ENCODE assay signal across 8 mouse cellular contexts in genomic region chr11:64968507-64968906, GRCm38 (mm10). TPM values are rescaled to one million over a fixed set of nuclear protein-coding genes. Genes with fewer than 3 reads are reported as not detected.
A peak's percentile ranks its signal among the peaks of the same experiment; 100 is the strongest.
DNase-seq lines count a peak whose midpoint lies in the region; ATAC-seq and TF ChIP-seq lines count a peak whose summit lies in the region.

No protein-coding gene starts in this region.

- H3K9ac ChIP-seq in CH12.LX (ENCODE audit: insufficient read depth, low read depth): no peak overlapping the region
- H3K9ac ChIP-seq in kidney, embryonic 16.5 days (replicated peaks; ENCODE audit: low read length): no peak overlapping the region
- H3K9ac ChIP-seq in limb, embryonic 15.5 days: no peak overlapping the region
- no peak overlapping the region for H3K9ac ChIP-seq in midbrain, postnatal 0 days (replicated peaks; ENCODE audit: low read length, poor library complexity, severe bottlenecking)

- no peak overlapping the region for H3K4me3 ChIP-seq in CH12.LX (replicated peaks in 1 of 3; ENCODE audit: low read depth in 2 of 3, low read length in 2 of 3, poor library complexity in 1 of 3)
- H3K4me3 ChIP-seq in bone marrow, adult 2 months (replicated peaks; ENCODE audit: control insufficient read depth, low read depth, low read length): no peak overlapping the region
- H3K4me3 ChIP-seq in heart, embryonic 10.5 days: no peak overlapping the region
- no peak overlapping the region for H3K4me3 ChIP-seq in kidney, embryonic 16.5 days (ENCODE audit: low read length)
- no peak overlapping the region for H3K4me3 ChIP-seq in limb, embryonic 15.5 days
- no peak overlapping the region for H3K4me3 ChIP-seq in midbrain, postnatal 0 days (ENCODE audit: low read depth, low read length)

- no peaks in the 10 kb centered on the region for H3K4me1 ChIP-seq in CH12.LX (ENCODE audit: control insufficient read depth in 1 of 2, insufficient read depth in 2 of 2)
- H3K4me1 ChIP-seq in bone marrow, adult 2 months (ENCODE audit: control insufficient read depth, insufficient read depth, low read length): no peaks in the 10 kb centered on the region
- no peaks in the 10 kb centered on the region for H3K4me1 ChIP-seq in heart, embryonic 10.5 days
- H3K4me1 ChIP-seq in kidney, embryonic 16.5 days (ENCODE audit: insufficient read depth, low read length): no peaks in the 10 kb centered on the region
- peaks cover 15% of the 10 kb centered on the region; the same call in 1 of the 2 replicates for H3K4me1 ChIP-seq in limb, embryonic 15.5 days
- no peaks in the 10 kb centered on the region for H3K4me1 ChIP-seq in midbrain, postnatal 0 days (ENCODE audit: insufficient read depth, low read length)

- H3K9me3 ChIP-seq in CH12.LX (replicated peaks; ENCODE audit: low read length): no peaks in the 10 kb centered on the region
- no peaks in the 10 kb centered on the region for H3K9me3 ChIP-seq in heart, embryonic 10.5 days
- no peaks in the 10 kb centered on the region for H3K9me3 ChIP-seq in kidney, embryonic 16.5 days (ENCODE audit: low read length)
- no peaks in the 10 kb centered on the region for H3K9me3 ChIP-seq in limb, embryonic 15.5 days
- H3K9me3 ChIP-seq in midbrain, postnatal 0 days (ENCODE audit: low read length): no peaks in the 10 kb centered on the region

- TF ChIP-seq RAD21 in CH12.LX (IDR thresholded peaks at IDR 0.05; ENCODE audit: low read depth, low read length): peak; percentile 97

- TF ChIP-seq CTCF in CH12.LX (conservative IDR thresholded peaks at IDR 0.05 in 1 of 2, IDR thresholded peaks at IDR 0.05 in 1 of 2; ENCODE audit: low read depth in 2 of 2, low read length in 2 of 2): peak; percentile 79 to 93
- TF ChIP-seq CTCF in bone marrow, adult 2 months (IDR thresholded peaks at IDR 0.05; ENCODE audit: control insufficient read depth, insufficient read depth, low read length): 0 out of 2 replicates have a peak, but pooled peaks have one; percentile 32
- peak; percentile 98 for TF ChIP-seq CTCF in midbrain, postnatal 0 days (IDR thresholded peaks at IDR 0.05)

- peak; percentile 62 for DNase-seq in CH12.LX (ENCODE audit: extremely low read depth)
- DNase-seq in heart, embryonic 10.5 days (ENCODE audit: low spot score): peak; percentile 84
- peak; percentile 92 for DNase-seq in midbrain, postnatal 0 days (ENCODE audit: low spot score)
- peak; percentile 78 for DNase-seq in testis, postnatal 10 days (ENCODE audit: low spot score)

- no peak overlapping the region for H3K27ac ChIP-seq in CH12.LX (ENCODE audit: insufficient read depth, low read depth)
- H3K27ac ChIP-seq in bone marrow, adult 2 months (ENCODE audit: control insufficient read depth, insufficient read depth, low read depth, low read length, poor library complexity): no peak overlapping the region
- no peak overlapping the region for H3K27ac ChIP-seq in heart, embryonic 10.5 days
- H3K27ac ChIP-seq in kidney, embryonic 16.5 days (ENCODE audit: low read length): no peak overlapping the region
- no peak overlapping the region for H3K27ac ChIP-seq in limb, embryonic 15.5 days
- no peak overlapping the region for H3K27ac ChIP-seq in midbrain, postnatal 0 days (ENCODE audit: low read depth, low read length)

- no peaks in the 10 kb centered on the region for H3K36me3 ChIP-seq in CH12.LX (replicated peaks in 1 of 2; ENCODE audit: control insufficient read depth in 1 of 2, insufficient read depth in 1 of 2, low read length in 1 of 2)
- H3K36me3 ChIP-seq in heart, embryonic 10.5 days: no peaks in the 10 kb centered on the region
- no peaks in the 10 kb centered on the region for H3K36me3 ChIP-seq in kidney, embryonic 16.5 days (ENCODE audit: insufficient read depth, low read length)
- no peaks in the 10 kb centered on the region for H3K36me3 ChIP-seq in limb, embryonic 15.5 days
- H3K36me3 ChIP-seq in midbrain, postnatal 0 days (ENCODE audit: insufficient read depth, low read length): no peaks in the 10 kb centered on the region

- no peaks in the 10 kb centered on the region for H3K79me2 ChIP-seq in CH12.LX (replicated peaks; ENCODE audit: control insufficient read depth, extremely low read depth, insufficient read depth, poor library complexity, severe bottlenecking)

- peak; percentile 75 for ATAC-seq in erythroblast, adult 5-6 weeks (replicated peaks; ENCODE audit: low FRiP score, poor library complexity, severe bottlenecking)
- ATAC-seq in kidney, embryonic 16.5 days (ENCODE audit: low FRiP score, low TSS enrichment): peak; percentile 76
- ATAC-seq in limb, embryonic 15.5 days (ENCODE audit: insufficient number of reproducible peaks, low FRiP score, low TSS enrichment, low read depth): peak; percentile 72
- ATAC-seq in midbrain, postnatal 0 days (ENCODE audit: low FRiP score): peak; percentile 78

- no peak overlapping the region for H3K4me2 ChIP-seq in CH12.LX (ENCODE audit: insufficient read depth, low read depth, poor library complexity, severe bottlenecking)
- H3K4me2 ChIP-seq in kidney, embryonic 16.5 days (replicated peaks; ENCODE audit: low read depth, low read length): no peak overlapping the region
- no peak overlapping the region for H3K4me2 ChIP-seq in limb, embryonic 15.5 days
- no peak overlapping the region for H3K4me2 ChIP-seq in midbrain, postnatal 0 days (ENCODE audit: low read depth, low read length, poor library complexity, severe bottlenecking)

- dilution Hi-C loops in CH12.LX (cut with MboI; ENCODE audit: extremely low pct_ligation_motif_present, extremely low pct_unique_long_range_greater_than_20kb, low sequenced_read_pairs): no loop called here

- in situ Hi-C loops in CH12.LX (cut with MboI; ENCODE audit: low pct_ligation_motif_present, low pct_unique_long_range_greater_than_20kb, low sequenced_read_pairs): no loop called here

- WGBS in bone marrow, adult 2 months: 9% methylated on average over 3 of the region's 3 CpGs
- WGBS in heart, embryonic 10.5 days: 20% methylated on average over 3 of the region's 3 CpGs
- WGBS in kidney, embryonic 16.5 days: 4% methylated on average over 3 of the region's 3 CpGs
- 5% methylated on average over 3 of the region's 3 CpGs for WGBS in limb, embryonic 15.5 days
- WGBS in midbrain, postnatal 0 days: 4% methylated on average over 3 of the region's 3 CpGs

- TF ChIP-seq POLR2A in CH12.LX (IDR thresholded peaks at IDR 0.05; ENCODE audit: low read depth, low read length): no peak
- TF ChIP-seq POLR2A in bone marrow, adult 2 months (IDR thresholded peaks at IDR 0.05; ENCODE audit: borderline replicate concordance, control insufficient read depth, low read depth, low read length): no peak

- TF ChIP-seq EP300 in CH12.LX (IDR thresholded peaks at IDR 0.05; ENCODE audit: low read length): no peak

- H3K27me3 ChIP-seq in CH12.LX (replicated peaks): peaks cover 34% of the 10 kb centered on the region
- H3K27me3 ChIP-seq in heart, embryonic 10.5 days (ENCODE audit: insufficient read depth, poor library complexity, severe bottlenecking): peaks cover 35% of the 10 kb centered on the region; the same call in 1 of the 2 replicates
- no peaks in the 10 kb centered on the region; the same call in 1 of the 2 replicates for H3K27me3 ChIP-seq in kidney, embryonic 16.5 days (ENCODE audit: insufficient read depth, low read length)
- peaks cover 11% of the 10 kb centered on the region for H3K27me3 ChIP-seq in limb, embryonic 15.5 days
- H3K27me3 ChIP-seq in midbrain, postnatal 0 days (ENCODE audit: insufficient read depth, low read length): peaks cover 10% of the 10 kb centered on the region; the same call in 1 of the 2 replicates

TF ChIP-seq in CH12.LX, 34 proteins besides CTCF, POLR2A, EP300 and RAD21:
- TF ChIP-seq POLR2AphosphoS2 (IDR thresholded peaks at IDR 0.05; ENCODE audit: low read depth, low read length) (no peak), BHLHE40 (IDR thresholded peaks at IDR 0.05; ENCODE audit: low read depth, low read length) (no peak), SIN3A (IDR thresholded peaks at IDR 0.05; ENCODE audit: low read length) (no peak), MXI1 (IDR thresholded peaks at IDR 0.05; ENCODE audit: low read depth, low read length) (no peak), IRF4 (IDR thresholded peaks at IDR 0.05; ENCODE audit: low read depth, low read length) (no peak), ZC3H11A (IDR thresholded peaks at IDR 0.05; ENCODE audit: low read depth, low read length) (no peak), RCOR1 (conservative IDR thresholded peaks at IDR 0.05; ENCODE audit: low read depth, low read length) (no peak), ELF1 (IDR thresholded peaks at IDR 0.05; ENCODE audit: low read depth, low read length) (no peak), SMC3 (IDR thresholded peaks at IDR 0.05; ENCODE audit: low read depth, low read length) (peak; percentile 75), MEF2A (IDR thresholded peaks at IDR 0.05; ENCODE audit: borderline replicate concordance, low read depth, low read length) (no peak), MAFK (IDR thresholded peaks at IDR 0.05; ENCODE audit: insufficient replicate concordance, low read length) (no peak), NELFE (IDR thresholded peaks at IDR 0.05; ENCODE audit: low read depth, low read length) (0 out of 2 replicates have a peak, but pooled peaks have one; percentile 20), JUN (IDR thresholded peaks at IDR 0.05; ENCODE audit: insufficient read depth, low read depth, low read length) (no peak), CHD1 (IDR thresholded peaks at IDR 0.05; ENCODE audit: low read depth, low read length) (no peak), E2F4 (IDR thresholded peaks at IDR 0.05; ENCODE audit: insufficient replicate concordance, low read depth, low read length) (no peak), TBP (conservative IDR thresholded peaks at IDR 0.05; ENCODE audit: low read depth, low read length) (no peak), CHD2 (IDR thresholded peaks at IDR 0.05; ENCODE audit: low read length) (no peak), ZMIZ1 (IDR thresholded peaks at IDR 0.05; ENCODE audit: low read depth, low read length) (no peak)
TF ChIP-seq in CH12.LX: peak in this region for 2.

RNA-seq across cellular contexts. Expression of gene Elac2, which starts 10.3 kb away (rescaled TPM):
- total RNA-seq in CH12.LX (2012; rRNA removed) (66.8 and 83.6 TPM in 2 replicates), CH12.LX (2014; rRNA removed) (73.2 and 74.1 TPM in 2 replicates)
- 88.2 and 95.8 TPM in 2 replicates for polyA plus RNA-seq in CH12.LX (2012; ENCODE audit: insufficient read length, low read depth)
- polyA plus RNA-seq in bone marrow, adult 2 months (2011; ENCODE audit: insufficient read depth, insufficient read length, low replicate concordance, missing spikeins): 3.1 and 8.0 TPM in 2 replicates
- total RNA-seq in erythroblast, adult 5-6 weeks (2015; ENCODE audit: low replicate concordance): 4.6 and 5.4 TPM in 2 replicates
- 3.6 and 5.6 TPM in 2 replicates for total RNA-seq in erythroblast, adult 5-6 weeks (2017; ENCODE audit: low replicate concordance)
- polyA plus RNA-seq in heart, embryonic 10.5 days (2016; fragmentation: Nextera tagmentation; extraction: Ambion mirVana): 32.0 and 36.5 TPM in 2 replicates
- polyA plus RNA-seq in kidney, embryonic 16.5 days (2015; fragmentation: Nextera tagmentation; extraction: Ambion mirVana): 30.1 and 31.2 TPM in 2 replicates
- 23.7 and 23.9 TPM in 2 replicates for polyA plus RNA-seq in limb, embryonic 15.5 days (2015; fragmentation: Nextera tagmentation; extraction: Ambion mirVana)
- 33.6 and 34.5 TPM in 2 replicates for total RNA-seq in midbrain, postnatal 0 days (2014; rRNA removed)
- polyA plus RNA-seq in midbrain, postnatal 0 days (2015; fragmentation: Nextera tagmentation; extraction: Ambion mirVana): 23.4 TPM in 2 replicates

Comparison
In these comparisons a context has a peak if more than half of its experiments do, and no peak if none do; other contexts are left out.
1. CTCF ChIP-seq: peak in every context shown above with its lines; median percentile 98 in midbrain, postnatal 0 days; 86 in CH12.LX; 32 in bone marrow, adult 2 months.